Mouse (Mus musculus): ENCODE data around the gene Tmem135.

- no peak for TF ChIP-seq E2F4 (IDR thresholded peaks at IDR 0.05; ENCODE audit: insufficient read depth)
- no peak for TF ChIP-seq POLR2A (IDR thresholded peaks at IDR 0.05; ENCODE audit: insufficient read length, low read depth)
- TF ChIP-seq USF1 (IDR thresholded peaks at IDR 0.05; ENCODE audit: low read depth) = no peak
- no peak for TF ChIP-seq SRF (IDR thresholded peaks at IDR 0.05; ENCODE audit: control insufficient read depth, insufficient read length, low read depth)
- no peak for TF ChIP-seq MAX (IDR thresholded peaks at IDR 0.05; ENCODE audit: low read depth)
- no peak for TF ChIP-seq CEBPB (IDR thresholded peaks at IDR 0.05; ENCODE audit: insufficient read depth, poor library complexity, severe bottlenecking)
- TF ChIP-seq POLR2AphosphoS2 (IDR thresholded peaks at IDR 0.05; ENCODE audit: insufficient read length, low read depth) = no peak
- no peak for TF ChIP-seq REST (IDR thresholded peaks at IDR 0.05; ENCODE audit: insufficient read depth, insufficient read length)
- TF ChIP-seq MYOD1 (IDR thresholded peaks at IDR 0.05; ENCODE audit: control insufficient read depth in 1 of 3, insufficient read length in 2 of 3, low read depth in 2 of 3) = no peak
- no peak for TF ChIP-seq TCF12 (IDR thresholded peaks at IDR 0.05; ENCODE audit: insufficient read depth, poor library complexity, severe bottlenecking)
- no peak for TF ChIP-seq MYOG (IDR thresholded peaks at IDR 0.05; ENCODE audit: control insufficient read depth in 1 of 3, insufficient read depth in 1 of 3, insufficient read length in 2 of 3, low read depth in 2 of 3)
Observed at GRCm38 (mm10) chr7:89371623-89372295, 32.3 kb downstream of the Tmem135 start.
